Mouse (Mus musculus) hindbrain, embryonic 11.5 days (tissue): ENCODE results near the gene Ccdc32. TPM values are rescaled to one million over a fixed set of nuclear protein-coding genes. Genes with fewer than 3 reads are reported as not detected.

Experiments
- ATAC-seq: fragments of 200-750 bp; cut with Nextera tagmentation; 2 replicates; pipeline ENCODE4 v1.8.0; 2017; ENCODE audit warnings: mild to moderate bottlenecking, moderate TSS enrichment, moderate library complexity; ENCODE audit not compliant: low FRiP score
- DNase-seq: peaks from one replicate; pipeline ENCODE4 v3.0.0-alpha.2; 2015; ENCODE audit warnings: low spot score
- H3K27ac ChIP-seq: fragments of 300-500 bp; sonication (generic); 2 replicates; pipeline ENCODE4 v1.5.1; 2014; ENCODE audit warnings: mild to moderate bottlenecking, low read depth, low read length
- H3K27me3 ChIP-seq: fragments of 300-500 bp; sonication (generic); 2 replicates; pipeline ENCODE4 v1.6.1; 2014; ENCODE audit warnings: mild to moderate bottlenecking, low read length, moderate library complexity, mixed read lengths; ENCODE audit not compliant: control insufficient read depth, insufficient read depth
- H3K36me3 ChIP-seq: fragments of 300-500 bp; sonication (generic); 2 replicates; pipeline ENCODE4 v1.6.1; 2014; ENCODE audit warnings: mild to moderate bottlenecking, low read length, moderate library complexity, mixed read lengths; ENCODE audit not compliant: control insufficient read depth, insufficient read depth
- H3K4me1 ChIP-seq: fragments of 300-500 bp; sonication (generic); replicated peaks from 2 replicates; pipeline ENCODE4 v1.6.1; 2014; ENCODE audit warnings: low read length, mixed read lengths; ENCODE audit not compliant: control insufficient read depth, insufficient read depth
- H3K4me2 ChIP-seq: fragments of 300-500 bp; sonication (generic); replicated peaks from 2 replicates; pipeline ENCODE4 v1.6.1; 2014; ENCODE audit warnings: mild to moderate bottlenecking, low read depth, low read length
- H3K4me3 ChIP-seq: fragments of 300-500 bp; sonication (generic); 2 replicates; pipeline ENCODE4 v1.5.1; 2014; ENCODE audit warnings: low read depth, low read length
- H3K9ac ChIP-seq: fragments of 300-500 bp; sonication (generic); 2 replicates; pipeline ENCODE4 v1.6.1; 2014; ENCODE audit warnings: low read depth, low read length
- H3K9me3 ChIP-seq: fragments of 300-500 bp; sonication (generic); 2 replicates; pipeline ENCODE4 v1.6.1; 2016; ENCODE audit warnings: low read length; ENCODE audit not compliant: control insufficient read depth
- WGBS: fragments of 180-500 bp; shearing (Covaris S2); extraction: QIAGEN DNeasy Blood & Tissue Kit; methylation state at CpG from one replicate; pipeline ENCODE4 v1.1.7; 2014; 5-methylcytosine and 5-hydroxymethylcytosine counted together
- polyA plus RNA-seq: library from polyadenylated mRNA; unstranded; fragments of >200 nt; fragmentation: Nextera tagmentation; extraction: Ambion mirVana; gene quantifications from 2 replicates; pipeline ENCODE4 v1.2.1, GENCODE M21; 2014

The Ccdc32 gene
- polyA plus RNA-seq, 1 experiment from 2014 or later, result 23.3 TPM

DNA sequence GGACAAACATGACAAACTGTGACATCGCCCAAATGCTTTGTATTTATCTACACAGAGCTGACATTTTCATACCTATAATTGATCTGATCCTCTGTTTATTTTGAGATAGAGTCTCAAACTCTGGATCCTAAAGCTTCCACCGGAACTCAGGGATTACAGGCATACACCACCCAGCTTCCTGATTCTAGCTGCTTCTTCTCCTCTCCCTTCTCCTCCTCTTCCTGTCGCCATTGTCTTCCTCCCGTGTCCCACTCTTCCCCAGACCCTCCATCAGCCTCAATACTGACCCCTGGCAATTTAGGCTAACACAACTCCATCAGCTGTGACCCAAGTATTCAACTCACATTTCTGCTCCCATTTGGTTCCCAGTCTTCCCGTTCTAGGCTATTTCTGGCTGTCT, 52.3 kb downstream of the Ccdc32 start:
- no peaks in the 10 kb centered on the region for H3K4me1 ChIP-seq
- no peak overlapping the region for H3K27ac ChIP-seq
- peaks cover 31% of the 10 kb centered on the region for H3K27me3 ChIP-seq
- no peaks in the 10 kb centered on the region for H3K36me3 ChIP-seq
- peak overlapping the region; percentile 94 for H3K4me2 ChIP-seq
- H3K9ac ChIP-seq, result no peak overlapping the region; the same call in 1 of the 2 replicates
- peak overlapping the region; percentile 56 for H3K4me3 ChIP-seq
- no peaks in the 10 kb centered on the region for H3K9me3 ChIP-seq
- peak; percentile 36 for DNase-seq
- WGBS, result 18% methylated on average over 5 of the region's 5 CpGs
- ATAC-seq, result no peak

DNA sequence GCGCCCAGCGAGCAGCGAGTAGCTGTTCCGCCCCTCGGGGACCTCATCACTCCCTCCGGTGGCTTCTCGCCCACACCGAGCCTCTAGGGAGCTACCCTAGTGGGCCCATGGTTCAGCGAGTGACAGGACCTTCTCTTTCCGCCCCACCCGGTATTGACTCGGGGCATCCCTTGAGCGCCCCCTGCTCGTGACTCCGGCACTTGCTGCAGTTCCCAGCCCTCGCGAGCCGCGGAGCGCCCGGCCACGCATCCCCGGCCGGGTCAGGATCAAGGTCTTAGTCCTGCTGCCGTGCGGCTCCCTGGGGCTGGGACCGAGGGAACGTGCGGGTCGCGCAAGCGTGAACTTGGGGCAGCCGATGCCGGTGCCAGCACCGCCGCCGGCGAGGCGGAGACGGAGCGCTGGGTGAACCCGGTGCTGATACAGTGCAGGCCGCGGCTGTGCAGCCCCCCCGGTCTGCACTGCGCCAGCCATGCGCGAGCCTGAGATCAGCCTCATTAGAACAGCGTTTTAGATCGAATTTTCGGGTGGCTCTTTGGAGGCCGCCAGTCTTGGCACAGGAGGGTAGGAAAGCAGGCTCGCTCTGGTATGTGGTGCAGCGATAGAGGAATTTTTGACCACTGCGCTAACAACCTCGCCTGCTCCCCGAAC, 52.8 kb downstream of the Ccdc32 start:
- Histone ChIP-seq H3K4me3 (peak overlapping the region; percentile 56), H3K9ac (peak overlapping the region; percentile 80), H3K4me2 (peak overlapping the region; percentile 94), H3K36me3 (no peaks in the 10 kb centered on the region), H3K9me3 (no peaks in the 10 kb centered on the region), H3K27me3 (peaks cover 31% of the 10 kb centered on the region), H3K4me1 (no peaks in the 10 kb centered on the region), H3K27ac (no peak overlapping the region)
- DNase-seq (peak; percentile 89), ATAC-seq (peak; percentile 77)
- WGBS, result under 1% methylated on average over 57 of the region's 57 CpGs

DNA sequence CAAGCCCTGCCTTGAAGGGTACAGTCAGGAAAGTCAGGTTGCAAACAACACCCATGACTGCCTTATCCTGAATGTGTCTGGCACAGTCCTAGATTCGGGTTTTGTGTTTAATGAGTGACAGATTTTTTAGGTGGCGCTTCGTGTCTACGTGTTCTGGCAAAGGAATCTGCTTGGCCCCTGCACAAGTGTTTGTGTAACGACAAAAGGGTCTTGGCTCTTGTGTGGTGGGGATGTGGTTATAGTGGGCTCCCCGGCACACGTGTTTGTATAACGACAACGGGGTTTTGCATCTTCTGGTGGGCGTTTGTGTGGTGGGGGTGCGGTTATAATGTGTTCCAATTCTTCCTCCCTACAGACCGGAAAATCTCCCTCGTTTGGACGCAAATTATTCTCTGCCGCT, 53.3 kb downstream of the Ccdc32 start:
- Histone ChIP-seq H3K9me3 (no peaks in the 10 kb centered on the region), H3K36me3 (no peaks in the 10 kb centered on the region), H3K27ac (no peak overlapping the region), H3K4me1 (no peaks in the 10 kb centered on the region), H3K4me2 (peak overlapping the region; percentile 94), H3K27me3 (peaks cover 31% of the 10 kb centered on the region), H3K9ac (peak overlapping the region; percentile 80; the same call in 1 of the 2 replicates), H3K4me3 (peak overlapping the region; percentile 56)
- WGBS, result 6% methylated on average over 15 of the region's 15 CpGs
- no peak for DNase-seq
- ATAC-seq, result peak; percentile 12; the same call in 1 of the 2 replicates

DNA sequence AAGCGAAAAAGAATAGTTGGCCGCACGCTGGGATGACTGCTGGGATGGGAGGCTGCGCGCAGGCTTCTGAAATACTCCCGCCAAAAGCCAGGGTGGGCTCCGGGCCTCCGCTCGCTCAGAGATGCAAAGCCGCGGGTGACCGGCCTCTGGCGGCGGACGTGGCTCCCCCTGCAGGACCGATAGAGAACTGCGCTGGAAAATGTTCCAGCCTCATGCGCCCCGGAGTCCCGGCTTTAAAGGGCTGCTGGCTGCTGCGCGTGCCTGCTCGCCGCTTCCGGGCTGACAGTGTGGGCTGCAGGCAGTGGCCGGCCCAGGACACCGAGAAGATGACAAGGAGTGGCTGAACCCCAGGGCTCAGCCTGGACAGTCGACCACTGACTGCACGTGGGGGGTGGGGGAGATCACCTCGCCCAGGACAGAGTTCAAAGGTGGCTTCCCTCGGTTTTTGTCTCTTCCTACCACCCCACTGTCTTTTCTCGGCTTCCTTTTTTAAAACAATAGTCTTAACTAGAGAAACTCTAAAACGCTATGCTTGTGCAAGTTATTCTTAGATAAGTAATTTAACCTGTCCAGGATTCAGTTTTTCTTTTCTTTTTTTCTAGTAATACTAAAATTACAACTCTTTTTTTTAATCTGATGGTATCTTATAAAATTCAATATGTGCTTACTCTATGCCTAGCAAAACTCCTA, 56.4 kb downstream of the Ccdc32 start:
- 1% methylated on average over 33 of the region's 33 CpGs for WGBS
- no peak overlapping the region for H3K27ac ChIP-seq
- peak overlapping the region; percentile 28 for H3K4me3 ChIP-seq
- peak overlapping the region; percentile 62 for H3K4me2 ChIP-seq
- H3K4me1 ChIP-seq, result no peaks in the 10 kb centered on the region
- peak; percentile 90 for ATAC-seq
- DNase-seq, result peak; percentile 95
- H3K36me3 ChIP-seq, result no peaks in the 10 kb centered on the region
- H3K27me3 ChIP-seq, result peaks cover 31% of the 10 kb centered on the region
- H3K9ac ChIP-seq, result peak overlapping the region; percentile 60
- H3K9me3 ChIP-seq, result no peaks in the 10 kb centered on the region

DNA sequence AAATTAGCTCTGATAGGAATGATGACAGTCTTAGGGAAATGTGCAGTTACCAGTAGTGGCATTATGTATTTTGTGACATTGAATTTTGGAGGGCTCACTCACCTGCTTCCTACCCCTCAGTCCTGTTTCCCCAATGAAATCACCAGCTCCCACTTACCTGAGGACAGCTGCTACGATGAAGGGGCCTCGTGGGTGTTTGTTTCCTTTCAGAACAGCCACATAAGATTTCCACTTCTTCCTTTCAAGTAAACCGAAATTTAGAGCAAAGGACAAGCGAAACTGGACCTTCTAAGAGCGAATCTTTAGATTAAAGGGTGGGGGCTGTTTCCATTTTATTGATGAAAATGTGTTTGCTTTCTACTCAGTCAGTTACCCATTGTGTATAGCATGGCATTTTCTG, 57.1 kb downstream of the Ccdc32 start:
- Histone ChIP-seq H3K36me3 (no peaks in the 10 kb centered on the region), H3K9me3 (no peaks in the 10 kb centered on the region), H3K27ac (no peak overlapping the region), H3K27me3 (peaks cover 25% of the 10 kb centered on the region), H3K4me2 (no peak overlapping the region), H3K9ac (no peak overlapping the region), H3K4me1 (no peaks in the 10 kb centered on the region), H3K4me3 (no peak overlapping the region)
- no peak for DNase-seq
- 83% methylated on average over 5 of the region's 5 CpGs for WGBS
- ATAC-seq, result no peak

DNA sequence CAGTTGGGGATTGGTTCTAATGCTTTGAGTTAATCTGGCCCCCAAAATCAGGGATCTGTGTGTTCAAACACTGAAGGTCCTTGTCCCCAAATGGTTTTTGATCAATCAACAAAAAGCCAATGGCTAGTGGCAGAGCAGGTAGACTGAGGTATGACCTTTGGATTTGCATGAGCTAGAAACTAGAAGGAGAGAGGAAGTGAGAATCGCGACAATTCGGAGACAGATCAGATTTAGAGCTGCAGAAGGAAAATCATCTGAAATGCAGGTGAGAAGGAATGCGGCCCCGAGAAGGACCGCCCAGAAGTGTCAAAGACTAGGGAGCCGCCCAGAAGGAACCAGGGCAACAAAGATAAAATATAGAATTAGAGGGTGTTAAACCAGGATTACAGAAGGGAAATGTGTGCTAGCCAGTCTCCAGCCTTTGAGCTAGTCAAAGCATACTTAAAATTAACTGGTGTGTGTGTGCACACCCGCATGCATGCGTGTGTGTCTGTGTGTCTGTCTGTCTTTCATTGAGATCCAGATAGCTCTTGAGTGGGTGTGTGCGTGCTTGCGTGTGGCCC, 59.5 kb downstream of the Ccdc32 start:
- H3K9me3 ChIP-seq, result no peaks in the 10 kb centered on the region
- H3K4me3 ChIP-seq, result no peak overlapping the region
- 83% methylated on average over 11 of the region's 11 CpGs for WGBS
- H3K27me3 ChIP-seq, result peaks cover 12% of the 10 kb centered on the region
- H3K4me1 ChIP-seq, result no peaks in the 10 kb centered on the region
- H3K9ac ChIP-seq, result no peak overlapping the region
- DNase-seq (no peak), ATAC-seq (no peak)
- H3K4me2 ChIP-seq, result no peak overlapping the region
- no peak overlapping the region for H3K27ac ChIP-seq
- no peaks in the 10 kb centered on the region for H3K36me3 ChIP-seq

Other genes starting within 250 kb of the Ccdc32 start
- gene Disp2, start 249.7 kb downstream of the Ccdc32 start, polyA plus RNA-seq, result 8.5 and 9.2 TPM in 2 replicates
- gene Knstrn, start 215.4 kb downstream of the Ccdc32 start, polyA plus RNA-seq, result 156 and 163 TPM in 2 replicates
- 42.1 and 45.0 TPM in 2 replicates for gene Ivd, start 167.4 kb downstream of the Ccdc32 start, polyA plus RNA-seq
- gene Bahd1, start 129.0 kb downstream of the Ccdc32 start, polyA plus RNA-seq, result 2.1 TPM in 2 replicates
- 19.1 and 22.2 TPM in 2 replicates for gene Chst14, start 102.9 kb downstream of the Ccdc32 start, polyA plus RNA-seq
- 6.6 and 7.2 TPM in 2 replicates for gene Rpusd2, start 5.4 kb upstream of the Ccdc32 start, polyA plus RNA-seq
- gene Knl1, start 17.7 kb upstream of the Ccdc32 start, polyA plus RNA-seq, result 37.2 and 47.9 TPM in 2 replicates
- gene Rad51, start 83.4 kb upstream of the Ccdc32 start, polyA plus RNA-seq, result 48.1 and 57.9 TPM in 2 replicates
- gene Rmdn3, start 127.6 kb upstream of the Ccdc32 start, polyA plus RNA-seq, result 43.6 and 45.7 TPM in 2 replicates
- gene Gchfr, start 138.4 kb upstream of the Ccdc32 start, polyA plus RNA-seq, result 4.9 and 5.4 TPM in 2 replicates
- 0.32 and 0.33 TPM in 2 replicates for gene Gm14137, start 145.1 kb upstream of the Ccdc32 start, polyA plus RNA-seq
- 42.9 and 46.2 TPM in 2 replicates for gene Zfyve19, start 179.2 kb upstream of the Ccdc32 start, polyA plus RNA-seq
- gene Dnajc17, start 179.4 kb upstream of the Ccdc32 start, polyA plus RNA-seq, result 22.0 and 22.2 TPM in 2 replicates
- gene Ppp1r14d, start 200.5 kb upstream of the Ccdc32 start, polyA plus RNA-seq, result 0.23 TPM in 1 of 2 replicates, not detected in the other
- 4.1 and 4.6 TPM in 2 replicates for gene Spint1, start 208.0 kb upstream of the Ccdc32 start, polyA plus RNA-seq
- gene Rhov, start 241.9 kb upstream of the Ccdc32 start, polyA plus RNA-seq, result 3.1 and 3.5 TPM in 2 replicates